Mouse (Mus musculus): ENCODE measurements around the gene Frat1.

The Frat1 gene

DNA sequence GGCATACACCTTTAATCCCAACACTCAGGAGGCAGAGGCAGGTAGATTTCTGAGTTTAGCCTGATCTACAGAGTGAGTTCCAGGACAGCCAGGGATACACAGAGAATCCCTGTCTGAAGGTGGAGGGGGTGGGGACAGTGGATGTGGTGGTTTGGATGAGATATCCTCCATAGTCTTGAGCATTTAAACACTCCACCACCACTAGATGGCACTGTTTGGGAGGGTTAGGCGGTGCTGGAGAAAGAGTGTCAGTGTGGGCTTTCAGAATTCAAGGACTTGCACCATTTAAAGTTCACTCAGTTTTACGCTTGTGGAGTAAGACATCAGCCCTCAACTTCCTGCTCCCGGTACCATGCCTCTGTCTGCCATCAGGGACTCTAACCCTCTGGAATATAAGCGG lies 23.9 kb upstream of the Frat1 start:
- no peak for TF ChIP-seq GATA4 (IDR thresholded peaks at IDR 0.05; ENCODE audit: insufficient replicate concordance, low read length)

DNA sequence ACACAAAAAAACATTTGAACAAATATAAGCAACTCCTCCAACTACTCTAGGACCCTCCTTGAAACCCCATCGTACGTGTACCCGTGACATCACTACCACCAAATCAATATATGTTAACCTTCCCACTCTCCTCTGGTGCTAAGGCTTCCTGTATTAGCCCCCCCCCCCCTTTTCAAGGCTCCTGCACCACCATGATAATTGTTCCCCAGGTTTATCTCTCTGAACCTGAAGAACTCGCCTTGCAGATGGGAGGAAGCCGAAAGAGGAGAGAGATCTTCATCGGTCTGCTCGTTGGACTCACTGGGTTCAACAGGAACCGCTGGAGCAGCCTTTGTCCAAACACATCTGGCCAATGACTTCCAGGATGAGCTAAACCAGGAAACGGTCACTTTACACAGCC lies 22.3 kb upstream of the Frat1 start:
- no peak for TF ChIP-seq GATA4 (IDR thresholded peaks at IDR 0.05; ENCODE audit: insufficient replicate concordance, low read length)

DNA sequence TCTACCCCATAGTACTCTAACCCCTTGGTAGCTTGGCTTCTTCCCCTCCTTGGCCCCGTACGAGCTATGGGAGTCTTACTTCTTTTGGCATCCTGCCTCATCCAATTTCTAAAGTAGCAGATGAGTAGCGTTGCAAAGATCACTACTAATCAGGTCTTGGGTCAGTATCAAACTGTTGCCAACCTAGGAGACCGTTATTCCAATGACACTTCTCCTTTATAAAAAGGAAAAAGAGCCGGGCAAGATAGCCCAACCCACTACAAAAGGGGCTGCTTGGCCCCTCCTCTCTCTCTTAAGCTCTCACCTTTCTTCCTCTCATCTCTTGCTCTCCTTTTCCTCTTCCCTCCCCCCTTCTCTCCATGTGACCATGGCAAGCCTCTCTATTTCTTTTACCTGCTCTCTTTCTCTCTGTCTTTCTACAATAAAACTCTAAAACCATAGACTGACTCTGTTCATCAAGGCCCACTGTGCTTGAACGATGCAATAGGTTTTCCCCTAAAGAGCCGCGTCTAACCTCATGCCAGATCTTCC lies 21.6 kb upstream of the Frat1 start:
- TF ChIP-seq GATA4 (IDR thresholded peaks at IDR 0.05; ENCODE audit: insufficient replicate concordance, low read length), result no peak

DNA sequence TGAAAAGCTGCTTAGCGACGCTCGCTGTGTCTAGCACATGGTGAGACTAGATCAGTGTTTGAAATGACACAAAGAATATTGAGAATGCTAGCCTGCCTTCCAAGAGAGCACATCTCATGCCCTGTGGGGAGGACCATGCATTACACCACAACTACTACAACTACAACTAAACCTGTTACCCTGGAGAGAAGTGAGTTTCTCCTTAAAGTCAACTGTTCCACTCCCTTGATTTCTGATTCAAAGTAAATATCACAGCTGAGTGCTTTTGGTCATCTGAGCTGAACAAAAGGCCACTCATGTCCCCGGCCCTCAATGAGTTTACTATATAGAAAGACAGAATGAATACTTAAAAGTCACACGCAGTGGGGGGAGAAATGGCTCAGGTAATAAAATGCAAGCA lies 19.7 kb upstream of the Frat1 start:
- no peak for TF ChIP-seq GATA4 (IDR thresholded peaks at IDR 0.05; ENCODE audit: insufficient replicate concordance, low read length)

DNA sequence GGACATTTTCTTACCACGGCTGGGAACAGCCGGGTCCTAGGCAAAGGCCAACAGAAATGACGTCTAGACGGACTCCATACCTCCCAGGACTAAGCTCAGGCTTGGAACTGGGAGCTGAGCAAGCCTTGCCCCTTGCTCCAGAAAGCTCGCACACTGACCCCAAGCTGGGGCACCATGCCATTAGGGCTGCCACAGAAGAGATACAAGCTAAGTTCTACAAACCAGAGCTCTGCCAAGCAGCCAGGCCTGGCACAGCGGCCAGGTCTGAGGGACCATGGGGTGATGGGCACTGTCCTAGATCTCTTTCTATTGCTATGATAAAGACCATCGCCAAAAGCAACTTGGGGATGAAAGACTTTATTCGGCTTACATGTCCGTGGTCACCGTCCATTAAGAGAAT lies 17.2 kb upstream of the Frat1 start:
- no peak for TF ChIP-seq GATA4 (IDR thresholded peaks at IDR 0.05; ENCODE audit: insufficient replicate concordance, low read length)

DNA sequence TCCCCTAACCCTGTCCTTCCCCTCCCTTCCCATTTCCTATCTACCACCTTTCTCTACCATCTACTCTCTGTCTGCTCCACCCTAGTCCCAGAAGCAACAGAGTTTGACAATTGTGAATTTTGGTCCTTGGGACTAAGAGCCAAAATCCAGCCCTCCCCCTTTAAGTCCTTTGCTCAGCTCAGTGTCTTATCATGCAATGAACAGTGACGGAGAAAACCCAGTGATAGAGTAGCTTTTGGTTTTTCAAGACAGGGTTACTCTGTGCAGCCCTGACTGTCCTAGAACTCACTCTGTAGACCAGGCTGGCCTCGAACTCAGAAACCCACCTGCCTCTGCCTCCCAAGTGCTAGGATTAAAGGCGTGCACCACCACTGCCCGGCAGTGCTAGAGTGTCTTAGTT lies 16.4 kb upstream of the Frat1 start:
- no peak for TF ChIP-seq GATA4 (IDR thresholded peaks at IDR 0.05; ENCODE audit: insufficient replicate concordance, low read length)

DNA sequence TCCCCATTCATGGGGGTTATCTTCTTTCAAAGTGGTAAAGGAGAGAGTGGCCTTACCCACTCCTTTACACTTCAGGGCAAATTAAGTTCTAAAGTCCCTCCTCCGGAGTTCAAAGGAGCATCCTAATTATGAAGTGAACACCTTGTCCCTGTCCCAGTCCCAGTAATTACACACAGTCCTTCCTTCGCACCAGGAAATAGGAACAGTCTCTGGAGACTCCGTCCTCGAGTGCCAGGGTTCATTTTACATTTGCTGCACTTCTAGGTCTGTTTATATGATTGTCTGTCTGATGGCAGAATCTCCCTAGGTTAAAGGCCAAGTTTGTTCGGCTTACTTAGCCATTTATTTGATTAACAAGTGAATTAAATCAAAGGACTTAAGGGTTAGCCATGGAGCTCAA lies 13.4 kb upstream of the Frat1 start:
- no peak for TF ChIP-seq GATA4 (IDR thresholded peaks at IDR 0.05; ENCODE audit: insufficient replicate concordance, low read length)

DNA sequence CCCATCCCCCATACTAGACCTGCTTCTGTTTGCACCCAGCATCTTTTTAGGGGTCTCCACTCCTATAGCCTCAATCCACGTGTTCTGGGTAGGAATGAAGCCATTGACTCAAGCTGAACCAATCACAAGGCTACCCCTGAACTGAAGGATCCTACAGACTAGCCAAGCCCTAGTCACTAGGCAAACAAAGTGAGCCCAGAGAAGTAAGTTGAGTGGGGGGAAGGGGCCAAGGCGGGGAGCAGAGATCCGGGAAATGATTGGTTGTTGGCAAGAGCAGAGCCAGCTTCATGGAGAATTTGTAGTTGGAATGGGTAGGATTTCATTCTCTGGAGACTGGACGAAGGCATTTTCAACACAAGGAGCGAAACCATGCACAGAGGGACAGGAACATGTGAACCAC lies 12.9 kb upstream of the Frat1 start:
- TF ChIP-seq GATA4 (IDR thresholded peaks at IDR 0.05; ENCODE audit: insufficient replicate concordance, low read length), result no peak

DNA sequence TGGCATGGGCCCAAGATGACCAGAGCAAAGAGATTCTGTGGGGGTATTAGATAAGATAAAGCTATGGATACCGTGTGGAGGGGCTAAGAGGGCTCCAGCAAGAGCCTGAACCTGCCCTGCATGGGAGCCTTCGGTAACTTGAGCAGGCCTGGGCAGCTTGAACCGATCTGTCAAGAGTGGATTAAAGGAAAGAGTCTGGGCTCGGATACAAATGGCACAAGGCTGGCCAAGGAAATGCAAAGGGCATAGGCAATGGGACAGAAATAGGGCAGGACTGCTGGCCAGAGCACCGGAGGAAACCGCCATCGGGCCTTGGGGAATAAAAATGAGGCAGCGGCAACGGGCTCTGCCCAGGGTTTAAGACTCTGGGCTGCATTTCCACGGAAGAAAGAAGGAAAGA lies 12.4 kb upstream of the Frat1 start:
- TF ChIP-seq GATA4 (IDR thresholded peaks at IDR 0.05; ENCODE audit: insufficient replicate concordance, low read length), result no peak

DNA sequence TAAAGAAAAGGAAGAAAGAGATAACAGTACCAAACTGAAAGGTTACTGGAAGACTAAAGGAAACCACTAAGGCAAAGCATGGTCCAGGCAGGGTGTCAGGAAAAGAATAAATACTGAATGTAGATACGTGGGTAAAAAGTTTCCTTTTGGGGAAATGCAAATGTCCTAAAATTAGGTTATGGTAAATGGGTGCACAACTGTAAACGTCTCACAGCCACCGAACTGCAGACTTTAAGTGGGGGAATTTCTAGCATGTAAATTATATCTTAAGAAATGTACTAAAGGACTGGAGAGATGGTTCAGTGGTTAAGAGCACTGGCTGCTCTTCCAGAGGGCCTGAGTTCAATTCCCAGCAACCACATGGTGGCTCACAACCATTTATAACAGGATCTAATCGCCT lies 11.0 kb upstream of the Frat1 start:
- TF ChIP-seq GATA4 (IDR thresholded peaks at IDR 0.05; ENCODE audit: insufficient replicate concordance, low read length), result no peak

DNA sequence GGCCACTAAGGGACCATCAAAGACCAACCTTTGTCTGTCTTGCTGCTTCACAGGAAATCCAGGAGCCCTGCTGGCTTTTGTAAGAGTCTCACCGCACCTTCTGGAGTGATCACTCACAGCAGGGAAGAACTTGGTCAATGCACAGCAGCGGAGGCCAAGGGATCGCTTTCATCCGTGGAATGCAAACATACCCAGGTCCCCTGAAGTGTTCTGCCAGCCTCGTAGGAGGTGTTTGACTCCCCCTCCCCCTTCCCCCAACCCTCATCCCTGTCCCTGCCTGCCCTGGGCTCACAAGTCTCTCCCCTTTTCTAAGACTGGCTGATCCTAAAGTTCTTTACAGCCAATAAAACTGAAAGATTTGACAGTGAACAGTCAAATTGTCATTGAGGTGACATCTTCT lies 8.3 kb upstream of the Frat1 start:
- TF ChIP-seq GATA4 (IDR thresholded peaks at IDR 0.05; ENCODE audit: insufficient replicate concordance, low read length), result no peak

DNA sequence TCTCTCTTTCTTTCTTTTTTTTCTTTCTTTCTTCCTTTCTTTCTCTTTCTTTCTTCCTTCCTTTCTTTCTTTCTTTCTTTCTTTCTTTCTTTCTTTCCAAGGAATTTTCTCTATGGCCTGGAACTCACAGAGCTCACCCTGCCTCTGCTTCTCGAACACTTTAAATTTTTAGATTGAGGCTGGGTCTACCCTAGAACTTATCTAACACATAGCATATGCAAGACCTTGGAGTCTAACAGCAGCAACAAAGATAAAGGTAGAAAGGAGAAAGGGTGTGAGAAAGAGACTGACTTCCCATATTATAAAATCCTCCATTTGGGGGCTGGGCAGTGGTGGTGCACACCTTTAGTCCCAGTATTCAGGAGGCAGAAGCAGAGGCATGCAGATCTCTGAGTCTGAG lies 7.2 kb upstream of the Frat1 start:
- TF ChIP-seq GATA4 (IDR thresholded peaks at IDR 0.05; ENCODE audit: insufficient replicate concordance, low read length), result no peak

DNA sequence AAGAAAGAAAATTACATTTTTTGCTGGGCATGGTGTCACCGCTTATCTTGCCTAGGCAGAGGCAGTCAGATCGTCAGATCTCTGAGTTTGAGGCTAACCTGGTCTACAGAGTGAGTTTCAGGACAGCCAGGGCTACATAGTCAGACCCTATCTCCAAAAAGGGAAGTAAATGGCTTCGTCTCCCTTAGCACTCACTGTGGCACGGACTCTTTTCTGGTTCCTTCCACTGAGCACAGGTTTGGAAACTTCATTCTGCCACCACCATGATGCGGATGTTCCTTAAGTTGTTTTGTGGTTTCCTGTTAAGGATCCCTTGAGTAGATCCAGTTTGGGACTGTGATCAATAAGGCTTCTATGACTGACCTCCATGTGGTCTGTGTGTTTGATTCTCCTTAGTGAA lies 4.8 kb upstream of the Frat1 start:
- TF ChIP-seq GATA4 (IDR thresholded peaks at IDR 0.05; ENCODE audit: insufficient replicate concordance, low read length), result no peak

DNA sequence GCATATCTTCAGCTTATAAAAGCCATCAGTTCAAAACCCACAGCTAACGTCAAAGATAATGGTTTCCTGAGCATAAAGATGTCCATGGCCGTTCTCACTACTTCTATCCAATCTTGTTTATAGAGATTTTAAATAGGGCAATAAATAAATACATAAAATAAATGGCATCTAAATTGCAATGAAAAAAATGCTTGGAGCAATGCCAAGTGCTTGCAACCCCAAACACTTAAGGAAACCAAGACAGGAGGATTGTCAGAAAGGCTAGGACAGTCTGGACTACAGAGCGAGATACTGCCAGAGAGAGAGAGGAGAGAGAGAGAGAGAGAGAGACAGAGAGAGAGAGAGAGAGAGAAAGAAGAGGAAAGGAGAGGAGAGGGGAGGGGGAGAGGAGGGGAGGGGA lies 3.2 kb upstream of the Frat1 start:
- no peak for TF ChIP-seq GATA4 (IDR thresholded peaks at IDR 0.05; ENCODE audit: insufficient replicate concordance, low read length)

DNA sequence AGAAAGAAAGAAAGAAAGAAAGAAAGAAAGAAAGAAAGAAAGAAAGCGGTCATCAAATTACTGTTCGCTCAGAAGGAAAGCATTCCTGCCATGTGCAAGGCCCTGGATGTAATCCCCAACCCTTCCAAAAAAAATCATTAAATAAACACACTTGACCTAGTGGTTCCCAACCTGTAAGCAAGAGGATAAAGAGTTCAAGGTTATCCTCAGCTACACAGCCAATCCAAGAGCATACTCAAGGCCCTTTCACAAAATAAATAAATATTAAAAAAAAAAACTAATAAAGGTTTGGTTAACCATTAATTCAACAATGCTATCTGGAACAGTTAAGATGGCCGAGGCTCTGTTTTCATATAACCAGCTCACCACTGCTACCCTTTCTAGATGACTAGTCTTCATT lies 829 bp upstream of the Frat1 start:
- no peak; the same call in 1 of the 2 replicates for TF ChIP-seq GATA4 (IDR thresholded peaks at IDR 0.05; ENCODE audit: insufficient replicate concordance, low read length)

DNA sequence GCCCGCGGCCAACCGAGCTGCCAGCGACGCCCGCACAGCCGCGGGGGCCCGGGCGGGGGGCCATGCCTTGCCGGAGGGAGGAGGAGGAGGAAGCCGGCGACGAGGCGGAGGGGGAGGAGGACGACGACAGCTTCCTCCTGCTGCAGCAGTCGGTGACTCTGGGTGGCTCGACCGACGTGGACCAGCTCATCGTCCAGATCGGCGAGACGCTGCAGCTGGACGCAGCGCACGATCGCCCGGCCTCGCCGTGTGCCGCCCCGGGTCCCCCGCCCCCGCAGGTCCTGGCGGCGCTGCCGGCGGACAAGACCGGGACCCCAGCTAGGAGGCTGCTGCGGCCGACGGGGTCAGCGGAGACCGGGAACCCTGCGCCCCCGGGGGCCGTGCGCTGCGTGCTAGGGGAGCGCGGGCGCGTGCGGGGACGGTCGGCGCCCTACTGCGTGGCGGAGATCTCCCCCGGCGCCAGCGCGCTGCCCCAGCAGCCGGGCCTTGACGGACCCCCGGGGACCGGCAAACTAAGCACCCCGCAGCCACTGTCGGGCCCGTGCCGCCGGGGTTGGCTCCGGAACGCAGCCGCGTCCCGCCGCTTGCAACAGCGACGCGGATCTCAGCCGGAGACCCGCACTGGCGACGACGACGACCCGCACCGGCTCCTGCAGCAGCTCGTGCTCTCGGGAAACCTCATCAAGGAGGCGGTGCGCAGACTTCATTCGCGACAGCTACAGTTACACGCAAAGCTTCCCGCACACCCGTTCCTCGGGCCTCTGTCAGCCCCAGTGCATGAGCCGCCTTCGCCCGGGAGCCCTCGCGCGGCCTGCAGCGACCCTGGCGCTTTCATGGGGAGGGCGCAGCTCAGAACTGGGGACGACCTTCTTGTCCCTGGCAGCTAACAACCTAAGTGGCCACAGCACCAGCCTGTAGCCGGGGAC lies 599 bp downstream of the Frat1 start:
- TF ChIP-seq GATA4 (IDR thresholded peaks at IDR 0.05; ENCODE audit: insufficient replicate concordance, low read length), result no peak

DNA sequence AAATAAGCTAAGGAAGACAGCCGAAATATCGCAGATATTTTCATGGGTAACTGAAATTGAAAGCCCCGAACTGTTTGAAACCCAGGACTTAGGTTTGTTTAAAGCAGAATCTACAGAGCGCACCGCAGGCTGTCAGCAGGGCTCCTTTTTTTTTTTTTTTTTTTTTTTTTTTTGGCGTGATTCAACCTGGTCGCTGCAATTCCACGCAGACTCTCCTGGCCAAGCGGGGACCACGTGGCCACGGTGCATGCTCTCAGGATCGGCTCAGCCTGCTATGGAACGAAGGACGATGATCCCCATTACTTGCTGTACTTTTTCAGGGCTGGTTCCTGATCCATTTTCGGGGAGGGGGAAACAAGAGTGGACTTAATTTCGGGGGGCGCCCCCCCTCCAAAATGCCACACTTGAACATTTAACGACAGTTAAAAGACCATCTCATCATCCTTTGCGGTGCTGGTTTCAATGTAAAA lies 1.4 kb downstream of the Frat1 start:
- TF ChIP-seq GATA4 (IDR thresholded peaks at IDR 0.05; ENCODE audit: insufficient replicate concordance, low read length), result no peak

Measured in liver, adult (tissue).